Mouse (Mus musculus): ENCODE data around the gene R3hdm4.

DNA sequence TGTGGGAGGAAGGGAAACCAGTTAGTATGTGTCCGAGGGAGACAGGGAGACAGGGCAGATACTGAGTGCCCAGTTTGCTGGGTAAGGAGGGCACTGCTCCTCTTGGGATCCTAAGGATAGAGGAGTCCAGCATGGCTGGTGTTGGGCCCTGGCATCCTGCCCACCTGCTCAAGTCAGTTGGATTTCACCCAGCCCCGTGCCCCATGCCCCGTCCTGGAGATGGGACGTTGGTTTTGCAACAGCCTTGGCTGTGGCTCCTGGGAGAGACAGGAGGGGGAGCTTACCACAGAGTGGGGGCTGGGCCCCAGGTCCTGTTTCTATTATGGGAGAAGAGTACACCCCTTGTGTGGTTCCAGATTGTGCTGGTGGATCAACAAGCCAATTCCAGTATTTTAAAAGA, 36.6 kb downstream of the R3hdm4 start:
- TF ChIP-seq CTCF (IDR thresholded peaks at IDR 0.05; ENCODE audit: low read depth, low read length) (no peak), POLR2A (IDR thresholded peaks at IDR 0.05; ENCODE audit: extremely low read depth, insufficient read depth, low read length) (no peak)

Data from liver, adult 2 months (tissue).